Mouse (Mus musculus) layer of hippocampus, adult 2 months (tissue): ENCODE data around the gene Ttc1. TPM values are rescaled to one million over a fixed set of nuclear protein-coding genes. Genes with fewer than 3 reads are reported as not detected.

Source experiments
- DNase-seq, 2 experiments: peaks; one replicate each; pipeline ENCODE4 v3.0.0; 2022; ENCODE audit warnings: low spot score in 2 of 2
- H3K27ac ChIP-seq: fragments of 200-600 bp; 2 replicates; pipeline ENCODE4 v1.8.1; 2022
- H3K4me3 ChIP-seq: fragments of 200-600 bp; 2 replicates; pipeline ENCODE4 v1.8.1; 2022; ENCODE audit warnings: mild to moderate bottlenecking
- CTCF ChIP-seq: fragments of 200-600 bp; conservative IDR thresholded peaks from 2 replicates; pipeline ENCODE4 v1.8.1; 2022; ENCODE audit warnings: antibody characterized with exemption, mild to moderate bottlenecking, moderate library complexity
- total RNA-seq, 2 experiments: library from RNA; stranded (reverse); gene quantifications; 2 replicates each; pipeline ENCODE4 v1.2.3; 2021

Ttc1 gene
- total RNA-seq, 2 experiments from 2014 or later, result 55.1 to 58.2 TPM

DNA sequence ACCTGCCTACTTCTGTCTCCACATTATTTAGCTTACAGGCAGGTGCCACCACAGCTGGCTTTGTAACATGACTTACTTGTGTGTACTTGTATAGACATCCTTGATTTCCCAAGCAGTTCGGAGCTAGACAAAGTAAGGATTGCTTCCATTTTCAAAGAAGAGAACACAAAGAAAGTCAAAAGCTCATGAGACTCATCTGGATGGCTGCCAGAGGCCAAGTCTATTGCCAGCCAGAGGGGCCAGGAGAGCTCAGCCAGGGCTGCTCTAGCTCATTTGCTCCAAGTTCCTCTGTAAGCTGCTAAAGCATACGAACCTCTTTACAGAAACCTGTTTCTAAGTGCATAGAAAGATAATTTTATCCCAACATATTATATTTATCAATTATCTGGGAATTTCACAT, 10.6 kb upstream of the Ttc1 start:
- DNase-seq, result no peak
- H3K27ac ChIP-seq, result no peak overlapping the region
- TF ChIP-seq CTCF, result no peak
- no peak overlapping the region for H3K4me3 ChIP-seq

DNA sequence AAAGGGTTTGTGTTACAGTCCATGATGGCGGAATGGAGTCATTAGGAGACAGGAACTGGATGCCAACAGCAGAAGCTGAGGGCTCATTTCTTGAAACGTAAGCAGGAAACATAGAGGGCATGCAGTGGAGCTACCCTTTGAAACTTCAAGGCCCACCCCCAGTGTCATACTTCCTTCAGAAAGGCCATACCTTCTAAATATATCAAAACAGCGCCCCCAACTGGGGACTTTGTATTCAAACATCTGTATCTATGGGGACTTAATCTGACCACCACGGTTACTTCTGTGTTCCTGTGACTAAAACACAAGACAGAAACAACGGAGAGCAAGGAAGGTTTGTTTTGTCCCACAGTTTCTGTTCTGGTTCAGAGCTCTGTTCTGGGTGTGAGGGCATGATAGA, 7.6 kb upstream of the Ttc1 start:
- Histone ChIP-seq H3K27ac (no peak overlapping the region), H3K4me3 (no peak overlapping the region)
- no peak for DNase-seq
- peak; percentile 25 for TF ChIP-seq CTCF

DNA sequence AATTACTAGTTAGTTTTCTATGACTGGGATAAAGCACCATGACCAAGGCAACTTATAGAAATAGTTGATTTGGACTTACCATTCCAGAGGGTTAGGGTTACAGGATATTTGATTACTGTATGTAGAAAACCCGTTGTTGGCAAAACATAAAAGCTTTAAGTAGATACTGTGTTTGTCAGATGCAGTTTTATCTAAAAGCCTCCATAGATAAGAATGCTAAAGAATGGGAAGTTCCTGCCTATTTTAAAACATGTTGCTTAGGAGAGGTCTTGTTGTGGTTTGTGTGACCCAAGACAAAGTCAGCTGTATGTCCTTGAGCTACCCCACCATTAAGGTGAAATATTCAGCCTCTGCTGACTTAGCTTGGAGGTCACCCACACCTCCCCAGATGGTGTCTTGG, 6.8 kb upstream of the Ttc1 start:
- Histone ChIP-seq H3K4me3 (no peak overlapping the region), H3K27ac (no peak overlapping the region)
- no peak for TF ChIP-seq CTCF
- no peak for DNase-seq

DNA sequence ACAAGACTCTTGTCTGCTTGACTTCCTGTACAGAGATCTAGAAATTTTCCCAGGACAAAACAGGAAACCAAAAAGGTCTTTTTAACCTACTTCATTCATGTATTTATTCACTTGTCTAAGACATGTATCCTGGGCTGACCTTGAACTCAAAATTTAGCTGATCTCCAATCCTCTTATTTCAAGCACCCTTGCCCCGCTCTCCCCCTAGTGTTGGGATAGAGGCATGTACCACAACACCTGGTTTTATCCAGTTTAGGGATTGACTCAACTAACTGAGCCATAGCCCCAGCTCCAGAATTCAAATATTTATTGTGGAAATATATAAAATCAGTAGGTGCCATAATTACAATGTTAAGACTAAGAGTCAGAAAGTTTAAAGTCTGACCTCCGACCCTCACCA, 3.7 kb upstream of the Ttc1 start:
- DNase-seq, result no peak
- Histone ChIP-seq H3K4me3 (no peak overlapping the region), H3K27ac (no peak overlapping the region)
- TF ChIP-seq CTCF, result peak; percentile 57

- Histone ChIP-seq H3K4me3 (no peak overlapping the region), H3K27ac (peak overlapping the region; percentile 72)
- peak; percentile 15; the same call in 1 of the 2 replicates for TF ChIP-seq CTCF
- peak in 1 of 2 experiments; percentile 64 for DNase-seq
Observed at GRCm38 (mm10) chr11:43728737-43729301, 19.0 kb downstream of the Ttc1 start.

GRCm38 (mm10) chr11:43727796-43728195, 20.0 kb downstream of the Ttc1 start:
- 0 out of 2 replicates have a peak overlapping the region, but pooled peaks have one; percentile 28 for H3K27ac ChIP-seq
- no peak for DNase-seq
- H3K4me3 ChIP-seq, result no peak overlapping the region
- TF ChIP-seq CTCF, result no peak

DNA sequence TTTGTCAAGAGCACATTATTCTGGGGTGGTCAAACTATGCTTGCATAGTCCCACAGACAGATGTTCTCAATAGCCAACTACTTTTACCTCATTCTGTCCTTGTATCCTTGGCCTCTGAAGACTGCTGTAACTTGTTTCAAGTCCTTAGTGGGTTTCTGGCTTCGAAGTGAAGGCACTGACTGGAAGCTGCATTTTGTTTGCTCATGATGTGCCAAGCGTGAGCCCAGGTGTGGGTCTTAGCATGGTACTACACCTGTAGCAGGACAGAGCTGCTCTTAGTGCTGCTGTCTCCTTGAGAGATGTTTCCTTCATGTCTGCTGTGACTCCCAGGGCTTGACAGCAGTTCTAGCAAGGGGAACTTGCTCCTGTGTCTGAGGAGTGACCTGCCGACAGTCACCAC, 24.4 kb downstream of the Ttc1 start:
- Histone ChIP-seq H3K4me3 (no peak overlapping the region), H3K27ac (peak overlapping the region; percentile 10; the same call in 1 of the 2 replicates)
- DNase-seq, result no peak
- TF ChIP-seq CTCF, result no peak

GRCm38 (mm10) chr11:43712178-43712577, 35.6 kb downstream of the Ttc1 start:
- 0 out of 2 replicates have a peak overlapping the region, but pooled peaks have one; percentile 8 for H3K27ac ChIP-seq
- no peak overlapping the region for H3K4me3 ChIP-seq
- TF ChIP-seq CTCF, result no peak
- DNase-seq, result peak in 1 of 2 experiments; percentile 17

- no peak for TF ChIP-seq CTCF
- H3K27ac ChIP-seq, result peak overlapping the region; percentile 1; the same call in 1 of the 2 replicates
- H3K4me3 ChIP-seq, result no peak overlapping the region
- no peak for DNase-seq
Observed at GRCm38 (mm10) chr11:43708409-43708808, 39.4 kb downstream of the Ttc1 start.

DNA sequence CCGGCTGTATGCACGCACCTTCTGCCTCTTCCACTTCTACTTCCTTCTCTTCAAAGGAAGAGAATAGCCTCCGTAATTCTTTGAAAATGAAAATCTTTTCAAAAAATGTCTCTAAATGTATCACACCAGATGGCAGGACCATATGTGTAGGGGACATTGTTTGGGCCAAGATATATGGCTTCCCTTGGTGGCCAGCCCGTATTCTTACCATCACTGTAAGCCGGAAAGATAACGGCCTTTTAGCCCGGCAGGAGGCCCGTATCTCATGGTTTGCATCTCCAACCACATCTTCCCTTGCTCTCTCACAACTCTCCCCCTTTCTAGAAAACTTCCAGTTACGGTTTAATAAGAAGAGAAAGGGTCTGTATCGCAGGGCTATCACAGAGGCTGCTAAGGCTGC, 42.1 kb downstream of the Ttc1 start:
- H3K4me3 ChIP-seq, result no peak overlapping the region
- H3K27ac ChIP-seq, result no peak overlapping the region
- no peak for TF ChIP-seq CTCF
- DNase-seq, result no peak

GRCm38 (mm10) chr11:43703552-43703951, 44.3 kb downstream of the Ttc1 start:
- Histone ChIP-seq H3K27ac (no peak overlapping the region), H3K4me3 (no peak overlapping the region)
- no peak for DNase-seq
- TF ChIP-seq CTCF, result no peak

DNA sequence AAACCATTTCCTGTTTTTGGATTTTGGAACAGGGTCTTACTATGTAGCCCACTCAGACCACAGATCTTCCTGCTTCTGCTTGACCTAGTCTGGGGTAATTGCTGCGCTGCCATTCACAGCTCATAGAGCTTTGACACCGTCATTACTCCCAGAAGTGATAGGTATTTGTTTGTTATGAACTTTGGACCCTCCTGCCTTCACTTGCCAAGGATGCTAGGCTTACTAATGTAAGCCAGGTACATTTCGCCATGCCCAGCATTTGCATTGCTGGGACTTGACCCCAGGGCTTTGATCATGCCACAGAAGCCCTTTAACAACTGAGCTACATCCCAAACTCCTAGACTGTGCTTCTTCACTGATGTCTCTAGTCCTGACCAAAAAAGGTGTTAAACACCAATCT, 47.5 kb downstream of the Ttc1 start:
- no peak for TF ChIP-seq CTCF
- Histone ChIP-seq H3K4me3 (no peak overlapping the region), H3K27ac (no peak overlapping the region)
- no peak for DNase-seq

DNA sequence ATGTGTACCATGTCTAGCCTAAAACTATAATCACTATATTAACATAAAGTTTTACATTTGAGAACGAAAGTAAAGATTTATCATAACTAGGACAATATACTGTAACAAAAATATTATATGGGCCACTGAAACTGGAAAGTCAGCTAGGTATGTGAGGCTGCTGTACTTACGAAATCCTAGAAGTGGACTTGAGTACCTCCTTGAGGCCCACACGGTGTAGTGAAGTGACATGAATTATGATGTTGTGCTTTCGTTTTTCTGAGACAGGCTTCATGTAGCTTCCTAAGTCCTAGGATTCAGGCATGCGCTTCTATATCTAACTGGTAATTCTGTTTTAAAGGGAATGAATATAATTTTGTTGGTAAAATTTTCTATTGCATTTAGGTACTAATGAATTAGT, 49.2 kb downstream of the Ttc1 start:
- Histone ChIP-seq H3K27ac (no peak overlapping the region), H3K4me3 (no peak overlapping the region)
- no peak for TF ChIP-seq CTCF
- no peak for DNase-seq

GRCm38 (mm10) chr11:43696623-43697022, 51.2 kb downstream of the Ttc1 start:
- no peak for DNase-seq
- no peak for TF ChIP-seq CTCF
- H3K4me3 ChIP-seq, result no peak overlapping the region
- no peak overlapping the region for H3K27ac ChIP-seq
